Mouse (Mus musculus): ENCODE measurements around the gene Map4k5.

Gene Map4k5

DNA sequence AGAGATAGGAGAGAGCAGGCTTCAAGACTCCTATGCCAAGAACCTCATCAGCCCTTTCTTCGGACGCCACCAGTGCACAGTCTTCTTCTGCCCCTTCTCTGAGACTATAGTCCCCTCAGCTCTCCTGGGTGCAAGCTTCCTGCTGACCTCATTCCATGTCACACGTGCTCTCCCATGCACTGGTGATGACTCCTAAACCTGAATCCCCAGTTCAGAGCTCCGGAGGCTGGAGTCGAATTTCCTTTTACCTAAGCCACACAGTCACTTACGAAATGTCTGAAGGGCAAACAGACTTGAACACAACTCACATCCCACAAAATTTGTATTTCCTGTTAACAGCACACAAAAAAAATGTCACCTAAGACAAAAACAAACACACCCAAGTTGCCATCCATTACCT, 5.2 kb downstream of the Map4k5 start:
- no peak for DNase-seq (ENCODE audit: extremely low spot score)

DNA sequence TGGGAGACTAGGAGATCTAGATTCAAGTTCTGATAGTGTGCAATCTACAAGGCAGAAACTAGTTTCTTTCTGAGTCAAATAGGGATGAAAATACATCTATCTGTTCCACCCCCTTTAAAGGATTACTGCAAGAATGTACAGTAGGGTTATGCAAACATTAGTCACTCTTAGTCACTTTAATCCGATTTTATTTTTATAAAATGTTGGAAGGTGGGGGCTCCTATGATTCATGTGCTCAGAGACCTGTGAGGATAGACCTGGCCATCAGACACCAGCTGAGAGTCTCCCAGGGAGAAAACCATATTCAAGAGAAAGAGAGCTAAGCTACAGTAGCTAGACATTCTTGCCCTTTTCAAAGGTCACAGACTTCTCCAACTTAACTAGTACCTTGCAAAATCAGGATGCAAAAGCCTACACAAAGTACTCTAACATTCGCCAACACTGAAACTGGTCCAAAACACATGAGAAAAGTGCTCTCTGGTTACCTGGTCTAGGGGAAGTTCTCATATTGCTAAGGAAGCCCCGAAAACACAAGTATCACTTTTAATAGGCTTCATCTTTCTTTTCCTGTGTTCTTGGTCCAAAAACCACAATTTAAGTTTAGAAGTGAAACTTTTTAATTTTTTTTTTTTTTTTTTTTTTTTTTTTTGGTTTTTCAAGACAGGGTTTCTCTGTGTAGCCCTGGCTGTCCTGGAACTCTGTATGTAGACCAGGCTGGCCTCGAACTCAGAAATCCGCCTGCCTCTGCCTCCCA, 7.7 kb downstream of the Map4k5 start:
- DNase-seq (ENCODE audit: extremely low spot score), result no peak

GRCm38 (mm10) chr12:69884053-69884452, 8.9 kb downstream of the Map4k5 start:
- no peak for DNase-seq (ENCODE audit: extremely low spot score)

- peak; percentile 15 for DNase-seq (ENCODE audit: extremely low spot score)
Measured at GRCm38 (mm10) chr12:69881198-69881905, 11.6 kb downstream of the Map4k5 start.

GRCm38 (mm10) chr12:69879739-69880138, 13.3 kb downstream of the Map4k5 start:
- no peak for DNase-seq (ENCODE audit: extremely low spot score)

GRCm38 (mm10) chr12:69879172-69879665, 13.8 kb downstream of the Map4k5 start:
- DNase-seq (ENCODE audit: extremely low spot score), result peak; percentile 32

- no peak for DNase-seq (ENCODE audit: extremely low spot score)
Measured at GRCm38 (mm10) chr12:69877842-69878363, 15.1 kb downstream of the Map4k5 start.

GRCm38 (mm10) chr12:69871632-69872031, 21.4 kb downstream of the Map4k5 start:
- no peak for DNase-seq (ENCODE audit: extremely low spot score)

DNA sequence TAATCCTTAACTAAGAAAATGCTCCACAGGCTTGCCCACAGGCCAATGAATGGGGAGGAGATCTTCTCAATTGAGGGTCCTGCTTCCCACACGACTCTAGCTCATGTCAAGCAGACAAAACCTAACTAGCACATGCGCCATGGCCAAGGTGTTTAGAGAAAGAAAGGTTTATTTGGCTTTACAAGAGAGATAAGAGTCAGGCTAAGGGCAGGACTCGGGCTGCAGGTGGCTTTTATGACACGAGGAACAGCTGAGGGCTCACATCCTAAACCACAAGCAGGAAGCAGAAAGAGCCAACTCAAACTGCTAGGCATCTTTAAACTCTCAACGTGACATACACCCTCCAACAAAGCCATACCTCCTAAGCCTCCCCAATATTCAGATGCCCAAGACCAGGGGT, 25.7 kb downstream of the Map4k5 start:
- no peak for DNase-seq (ENCODE audit: extremely low spot score)

DNA sequence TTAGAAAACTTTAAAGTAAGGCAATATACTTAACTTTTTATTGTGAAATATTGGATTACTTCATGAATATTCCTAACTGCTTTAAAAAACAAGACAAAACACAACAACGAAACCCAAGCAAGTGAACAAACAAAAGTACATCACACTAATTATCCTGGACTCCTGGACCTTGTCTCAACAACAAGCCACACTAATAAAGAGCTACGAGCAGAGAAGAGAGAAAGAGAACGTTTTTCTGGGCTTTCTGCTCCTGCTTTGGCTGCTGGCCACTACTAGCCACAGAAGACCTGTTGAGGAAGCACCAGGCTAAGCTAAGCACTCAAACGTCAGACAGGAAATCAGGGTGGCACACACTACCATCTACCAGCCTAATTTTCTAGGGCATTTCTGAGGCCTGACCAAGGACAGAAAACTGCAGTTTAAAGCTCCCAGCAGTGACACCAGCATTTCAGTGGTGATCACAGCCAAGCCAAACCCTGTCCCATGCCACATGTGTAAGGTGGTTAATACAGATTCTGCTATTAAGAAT, 28.8 kb downstream of the Map4k5 start:
- DNase-seq (ENCODE audit: extremely low spot score), result no peak

DNA sequence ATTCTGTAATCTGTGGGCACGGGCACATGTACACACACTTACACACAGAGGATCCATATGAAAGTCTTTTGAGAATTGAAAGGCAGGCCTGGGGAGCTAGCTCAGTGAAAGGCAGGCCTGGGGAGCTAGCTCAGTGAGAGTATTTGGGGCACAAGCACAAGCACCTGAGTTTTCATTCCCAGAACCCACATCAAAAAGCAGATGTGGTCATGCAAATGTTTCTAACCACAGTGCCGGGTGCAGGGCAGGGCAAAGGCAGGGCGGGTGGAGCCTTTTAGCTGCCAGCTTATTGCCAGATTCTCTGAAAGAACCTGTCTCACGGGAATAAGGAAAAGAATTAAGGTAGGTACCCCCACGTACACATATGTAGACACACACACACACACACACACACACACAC, 29.5 kb downstream of the Map4k5 start:
- DNase-seq (ENCODE audit: extremely low spot score), result no peak

- DNase-seq (ENCODE audit: extremely low spot score), result no peak
Measured at GRCm38 (mm10) chr12:69858847-69859246, 34.2 kb downstream of the Map4k5 start.

- DNase-seq (ENCODE audit: extremely low spot score), result no peak
Measured at GRCm38 (mm10) chr12:69857597-69857996, 35.4 kb downstream of the Map4k5 start.

DNA sequence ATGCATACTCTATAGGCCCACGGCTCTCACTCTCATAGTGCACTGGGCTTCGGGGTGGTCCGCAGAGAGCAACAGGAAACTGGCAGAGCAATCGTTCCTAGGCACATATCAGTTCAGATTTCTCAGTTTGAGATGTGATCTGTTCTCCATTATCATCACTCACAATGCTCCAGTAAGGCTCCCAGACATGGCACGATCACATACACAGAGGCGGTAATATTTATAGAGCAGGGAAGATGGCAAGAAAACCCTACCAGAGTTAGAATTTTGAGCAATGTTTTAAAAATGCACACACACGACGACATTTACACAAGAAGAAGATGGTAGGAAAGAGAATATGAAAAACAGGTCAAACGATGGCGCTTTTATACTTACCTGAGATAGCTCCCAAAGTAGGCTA, 36.6 kb downstream of the Map4k5 start:
- no peak for DNase-seq (ENCODE audit: extremely low spot score)

GRCm38 (mm10) chr12:69855641-69856300, 37.2 kb downstream of the Map4k5 start:
- DNase-seq (ENCODE audit: extremely low spot score), result no peak

DNA sequence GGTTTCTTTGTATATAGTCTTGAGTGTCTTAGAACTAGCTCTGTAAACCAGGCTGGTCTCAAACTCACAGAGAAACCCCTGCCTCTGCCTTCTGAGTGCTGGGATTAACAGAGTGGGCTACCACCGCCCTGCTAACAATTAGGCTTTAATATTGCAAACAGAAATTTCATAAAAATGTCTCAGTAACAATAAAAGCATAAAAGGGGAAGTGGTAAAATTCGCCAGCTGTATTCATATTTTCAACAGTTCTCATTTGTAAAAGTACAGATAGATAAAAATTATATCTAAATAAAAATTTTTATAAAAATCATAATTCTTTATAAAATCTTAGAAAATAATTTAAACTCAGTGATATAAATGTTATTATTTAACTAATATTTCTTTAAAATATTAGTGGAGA, 39.1 kb downstream of the Map4k5 start:
- no peak for DNase-seq (ENCODE audit: extremely low spot score)

DNA sequence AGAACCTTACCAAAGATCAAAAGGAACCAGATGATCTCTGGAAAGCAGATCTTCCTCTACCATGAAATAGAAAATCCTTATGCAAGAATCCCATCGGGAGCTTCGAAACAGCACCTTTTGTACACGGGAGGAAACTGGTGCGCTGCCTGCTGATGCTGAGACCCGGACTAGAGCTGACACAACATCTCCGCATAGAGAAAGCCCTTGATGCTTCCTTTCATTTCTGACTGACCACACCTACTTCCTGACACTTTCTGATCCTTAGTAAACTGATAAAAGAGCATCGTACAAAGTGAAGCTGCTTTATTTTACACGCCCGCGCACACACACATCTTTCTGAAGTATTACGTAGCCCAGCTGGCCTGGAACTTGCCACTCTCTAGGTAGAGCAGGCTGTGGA, 39.6 kb downstream of the Map4k5 start:
- DNase-seq (ENCODE audit: extremely low spot score), result no peak

DNA sequence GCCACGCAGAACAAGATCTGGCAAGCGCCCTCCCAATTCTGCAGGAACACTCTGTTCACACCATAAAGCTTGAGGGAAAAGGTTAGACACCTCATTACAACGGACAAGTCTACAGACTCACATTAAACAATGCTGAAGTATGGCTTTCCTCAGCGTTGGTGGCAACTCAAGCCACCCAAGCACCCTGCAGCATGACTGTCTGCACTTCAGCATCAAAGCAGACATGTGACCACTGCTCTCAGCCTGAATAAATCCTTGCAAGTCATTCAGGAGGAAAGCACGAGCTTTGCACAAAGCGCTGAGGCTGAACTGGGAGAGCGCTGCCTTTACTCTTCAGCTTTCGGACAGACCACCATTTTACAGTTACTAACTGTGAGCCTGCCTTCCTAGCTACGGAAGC, 40.7 kb downstream of the Map4k5 start:
- no peak for DNase-seq (ENCODE audit: extremely low spot score)

DNA sequence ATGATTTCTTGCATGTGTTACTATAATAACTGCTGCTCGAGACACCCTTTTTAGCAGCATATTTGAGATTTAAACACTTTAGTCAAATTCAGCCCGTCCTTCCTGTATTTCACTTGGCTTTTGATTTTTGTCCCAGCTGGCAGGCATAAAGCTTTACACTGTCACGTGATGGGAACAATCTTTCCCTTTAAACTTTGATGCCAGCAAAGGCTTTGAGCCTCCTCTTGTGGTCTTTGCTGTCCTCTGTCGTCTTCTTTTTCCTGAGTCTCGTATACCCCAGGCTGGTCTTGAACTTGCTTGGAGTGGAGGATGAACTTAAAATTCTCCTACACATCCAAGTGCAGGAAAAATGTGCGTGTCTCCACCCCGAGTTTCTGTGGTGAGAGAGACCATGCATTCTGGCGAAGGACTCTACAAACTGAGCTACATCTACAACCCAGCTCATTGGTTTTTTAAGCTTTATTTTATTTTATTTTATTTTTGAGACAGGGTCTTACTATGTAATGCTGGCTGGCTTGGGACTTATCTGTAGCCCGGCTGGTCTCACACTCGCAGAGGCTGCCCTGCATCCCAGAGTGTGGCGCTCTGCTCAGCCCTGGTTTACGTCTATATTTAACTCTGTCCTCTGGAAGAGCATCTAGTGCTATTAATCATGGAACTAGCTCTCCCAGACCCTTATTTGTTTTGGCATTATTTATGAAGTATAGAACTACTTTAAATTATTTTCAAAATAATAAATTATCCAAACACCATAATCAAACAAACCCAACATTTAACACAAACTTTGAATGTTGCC, 44.7 kb downstream of the Map4k5 start:
- DNase-seq (ENCODE audit: extremely low spot score), result no peak

DNA sequence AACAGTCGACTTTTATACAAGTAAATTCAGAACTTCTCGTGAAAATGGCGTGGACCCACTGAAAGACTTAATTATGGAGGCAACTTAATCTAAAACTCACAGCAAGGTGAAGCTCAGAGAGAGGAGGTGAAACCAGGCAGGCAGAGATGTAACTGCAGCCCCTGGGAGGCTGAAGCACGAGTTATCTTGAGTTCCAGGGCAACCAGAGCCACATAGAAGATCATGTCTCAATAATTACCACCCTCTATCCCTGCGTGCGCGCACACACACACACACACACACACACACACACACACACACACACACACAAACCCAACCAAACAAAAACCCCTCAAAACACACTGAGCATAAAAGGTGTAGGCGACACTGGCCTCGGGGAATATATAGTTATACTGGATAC, 46.5 kb downstream of the Map4k5 start:
- DNase-seq (ENCODE audit: extremely low spot score), result no peak

GRCm38 (mm10) chr12:69845722-69846121, 47.3 kb downstream of the Map4k5 start:
- DNase-seq (ENCODE audit: extremely low spot score), result no peak
